Mouse (Mus musculus): ENCODE data around the gene Ecsit.

Gene Ecsit

DNA sequence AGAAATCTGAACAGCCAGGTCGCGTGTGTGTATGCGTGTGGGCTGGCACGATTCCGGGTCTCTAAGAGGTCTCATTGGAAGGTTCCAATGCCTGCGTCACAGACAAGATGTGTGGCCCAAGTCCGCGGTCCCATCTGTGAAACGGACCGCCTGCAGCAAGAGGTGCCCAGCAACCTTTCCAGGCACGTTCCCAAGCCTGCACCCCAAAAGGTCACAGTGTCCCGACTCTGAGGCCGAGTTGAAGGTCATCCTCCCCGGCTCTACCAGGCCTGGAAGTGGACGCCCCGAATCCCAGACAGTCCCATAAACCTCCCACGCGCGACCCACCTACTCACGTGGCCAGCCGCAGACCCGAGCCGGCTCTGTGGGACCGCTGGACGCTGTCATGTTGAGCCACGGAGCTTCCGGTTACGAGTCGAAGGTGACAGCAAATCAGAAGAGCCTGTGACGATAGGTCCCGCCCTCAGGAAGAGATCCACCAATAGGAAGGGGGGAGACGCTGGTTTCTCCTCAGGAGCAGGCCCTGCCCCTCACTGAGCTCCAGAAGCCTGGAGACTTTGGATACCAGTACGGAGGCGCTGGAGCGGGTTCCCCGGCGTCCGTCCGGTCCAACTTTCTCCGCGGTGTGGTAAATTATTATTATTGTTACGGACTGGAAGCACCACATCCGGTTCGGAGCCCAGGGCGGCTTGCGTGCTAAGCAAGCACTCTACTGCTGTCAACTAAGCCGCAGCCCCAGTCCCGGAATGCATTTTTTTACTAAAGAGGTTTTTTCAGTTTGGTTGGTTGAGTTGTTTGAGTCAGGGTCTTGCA, at the start of gene Ecsit:
TSS of gene Ecsit (minus strand) at position 417 of the 813 bp plus-strand sequence.
- DNase-seq: peak; percentile 94 to 97

- DNase-seq: no peak
These were observed 49.1 kb upstream of the Ecsit start for GRCm38 (mm10) chr9:22134246-22134890.

DNA sequence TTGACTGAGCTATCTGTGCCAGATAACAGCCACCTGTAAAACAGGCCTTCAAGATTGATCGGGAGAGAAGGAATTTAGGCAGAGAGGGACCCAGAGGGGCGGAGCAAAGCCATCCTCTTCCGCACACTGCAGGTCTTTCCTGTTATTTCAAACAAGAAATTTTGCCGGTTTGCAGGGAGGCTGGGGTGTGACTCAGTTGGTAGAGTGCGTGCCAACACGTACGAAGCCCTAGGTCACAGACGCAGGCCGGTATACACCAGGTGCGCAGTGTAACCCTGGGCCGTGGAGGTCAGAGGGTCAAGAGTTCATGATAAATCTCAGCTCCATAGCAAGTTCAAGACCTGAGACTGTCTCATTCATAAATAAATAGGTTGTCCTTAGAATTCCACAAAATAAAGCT, 47.0 kb upstream of the Ecsit start:
- DNase-seq: no peak

DNA sequence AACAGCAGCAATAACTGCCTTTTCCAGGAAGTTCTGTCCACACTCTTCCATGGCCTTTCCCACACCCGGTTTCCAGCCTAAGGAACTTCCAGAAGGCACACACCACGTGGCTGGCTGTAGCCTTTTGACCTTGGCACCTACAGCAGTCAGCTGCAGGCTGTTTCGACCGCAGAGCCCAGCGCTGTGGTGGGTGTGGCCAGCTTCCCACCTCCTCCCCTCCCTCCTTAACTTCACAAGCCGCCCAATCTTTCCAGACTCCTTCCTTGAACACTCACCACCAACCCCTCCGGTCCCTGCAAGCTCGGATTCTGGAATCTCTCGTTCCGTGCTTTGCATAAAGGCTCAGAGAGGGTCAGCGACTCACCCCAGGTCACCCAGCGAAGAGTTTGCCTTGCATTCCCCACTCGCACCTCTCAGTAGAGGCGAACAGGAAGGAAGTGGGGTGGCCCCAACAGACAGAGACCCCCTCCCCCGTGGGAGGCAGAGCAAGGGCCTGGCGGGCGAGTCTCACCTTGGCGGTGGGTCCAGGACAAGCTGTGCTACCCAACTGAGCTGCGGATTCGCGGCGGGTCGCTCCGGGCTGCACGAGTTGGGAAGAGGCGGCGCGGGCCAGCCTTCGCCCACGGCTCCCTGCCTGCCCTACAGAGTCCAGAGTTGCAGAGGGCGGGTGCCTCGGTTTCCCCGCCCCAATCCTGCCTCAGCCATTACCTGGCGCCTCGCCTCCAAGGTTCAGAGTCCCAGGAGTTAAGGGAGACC, 46.2 kb upstream of the Ecsit start:
- DNase-seq: peak; percentile 75 to 83

GRCm38 (mm10) chr9:22125246-22126027, 40.2 kb upstream of the Ecsit start:
- no peak for DNase-seq

GRCm38 (mm10) chr9:22124169-22124568, 38.9 kb upstream of the Ecsit start:
- DNase-seq: no peak

GRCm38 (mm10) chr9:22123069-22123609, 37.9 kb upstream of the Ecsit start:
- no peak for DNase-seq

DNA sequence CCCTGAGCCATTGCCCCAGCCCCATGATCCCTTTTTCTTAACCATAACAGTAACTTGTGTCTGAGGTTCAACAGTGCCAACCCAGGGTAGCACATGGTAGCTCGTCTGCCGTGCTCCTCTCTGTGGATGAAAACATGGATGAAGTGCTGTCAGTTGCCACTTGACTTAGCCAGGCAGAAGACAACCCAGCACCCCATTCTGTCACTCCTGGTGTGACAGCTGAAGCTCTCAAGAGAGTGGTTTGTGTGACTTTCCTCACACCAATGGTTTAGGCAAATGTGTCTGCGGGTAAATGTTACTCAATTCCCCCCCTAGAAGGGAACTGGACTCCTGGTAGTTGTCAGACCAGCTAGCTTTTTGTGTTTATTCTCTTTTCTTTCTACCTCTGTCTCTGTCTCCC, 36.8 kb upstream of the Ecsit start:
- DNase-seq: no peak

DNA sequence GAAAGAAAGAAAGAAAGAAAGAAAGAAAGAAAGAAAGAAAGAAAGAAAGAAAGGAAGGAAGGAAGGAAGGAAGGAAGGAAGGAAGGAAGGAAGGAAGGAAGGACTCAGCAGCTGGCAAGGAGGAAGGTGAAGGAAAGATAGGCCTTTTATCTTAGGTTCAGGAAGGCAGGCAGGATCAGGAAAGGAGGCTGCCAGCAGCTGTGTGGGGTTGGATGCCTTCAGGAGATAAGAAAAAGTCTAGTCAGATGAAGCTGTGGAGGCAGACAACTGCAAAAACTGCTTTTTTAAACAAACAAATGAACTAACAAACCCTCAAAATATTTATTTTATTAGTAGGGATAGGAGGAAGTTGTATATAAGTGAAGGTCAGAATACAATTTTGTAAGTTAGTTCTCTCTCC, 36.3 kb upstream of the Ecsit start:
- DNase-seq: no peak

DNA sequence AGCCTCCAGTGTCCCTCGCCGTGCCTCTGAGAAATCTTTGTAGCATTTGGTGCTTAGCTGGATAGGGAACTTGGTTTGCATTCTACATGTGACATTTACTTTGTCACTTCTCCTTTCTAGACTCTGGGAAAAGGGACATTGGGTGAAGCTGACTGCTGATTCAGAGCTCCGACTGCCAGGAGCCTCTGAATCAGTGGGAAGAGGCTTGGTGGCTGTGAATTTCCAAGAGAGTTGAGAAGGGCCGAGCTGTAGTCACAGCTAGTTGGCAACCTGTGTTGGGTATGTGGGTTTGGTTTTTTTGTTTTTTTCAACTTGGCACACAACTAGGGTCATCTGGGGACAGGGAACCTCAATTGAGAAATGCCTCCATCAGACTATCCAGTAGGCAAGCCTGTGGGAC, 34.3 kb upstream of the Ecsit start:
- no peak for DNase-seq

DNA sequence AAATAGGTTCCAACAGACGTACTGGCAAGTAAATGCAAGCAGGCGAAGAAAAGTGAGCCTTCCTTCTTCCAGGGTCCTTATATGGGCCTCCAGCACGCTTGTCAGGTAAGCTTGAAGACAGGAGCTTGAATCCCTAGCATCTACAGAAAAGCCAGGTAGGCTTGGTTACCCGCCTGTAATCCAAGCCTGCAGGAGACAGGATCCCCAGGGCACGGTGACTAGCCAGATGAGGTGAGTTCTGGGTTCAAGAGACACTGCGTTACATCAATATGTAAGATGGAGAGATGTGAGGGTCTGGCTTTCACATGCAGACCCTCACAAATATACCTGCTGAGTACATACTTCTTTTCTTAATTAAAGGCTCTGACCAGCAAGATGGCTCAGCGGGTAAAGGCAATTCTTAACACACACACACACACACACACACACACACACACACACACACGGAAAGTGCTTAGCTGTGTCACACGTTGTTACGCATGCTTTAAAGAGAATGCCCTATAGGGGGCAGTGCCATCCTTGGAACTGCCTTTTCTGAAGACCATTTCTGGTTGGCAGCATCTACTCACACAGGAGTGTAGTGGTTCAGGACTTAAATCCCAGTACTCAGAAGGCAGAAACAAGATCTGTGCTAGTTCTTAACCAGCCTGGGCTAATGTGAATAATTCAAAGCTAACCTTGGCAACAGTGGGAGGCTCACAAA, 32.7 kb upstream of the Ecsit start:
- peak; percentile 64 to 73 for DNase-seq

DNA sequence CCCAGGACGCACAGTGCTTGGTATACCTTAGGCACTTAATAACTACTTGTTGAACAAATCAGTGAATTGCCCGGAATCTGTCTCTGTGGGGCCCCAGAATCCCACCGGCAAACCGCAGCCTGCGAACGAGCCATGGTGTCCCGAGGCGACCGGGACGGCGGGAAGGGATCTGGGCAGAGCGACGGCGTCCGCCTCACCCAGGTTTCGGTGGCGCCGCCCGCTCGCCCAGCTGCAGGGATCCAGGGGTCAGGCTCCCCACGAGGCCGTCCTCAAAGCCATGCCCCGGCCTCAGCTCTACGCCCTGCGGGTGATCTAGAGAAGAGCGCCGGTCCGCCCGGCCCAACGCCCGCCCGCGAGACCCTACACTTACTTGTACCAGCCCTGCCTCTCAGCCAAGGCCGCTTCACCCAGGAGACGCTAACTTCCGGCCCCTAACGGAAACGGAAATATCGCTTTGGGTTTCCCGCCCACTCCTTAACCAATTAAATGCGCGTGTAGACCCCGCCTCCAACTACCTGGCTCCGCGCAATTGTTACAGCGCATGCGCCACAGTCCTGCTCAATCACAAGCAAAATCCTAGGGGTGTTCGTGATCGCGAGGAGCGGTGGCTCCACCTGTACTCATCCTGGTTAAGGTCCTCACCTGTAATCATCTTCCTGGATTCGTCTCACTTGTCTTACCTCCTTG, 31.6 kb upstream of the Ecsit start, which contains the start of gene Elof1:
TSS of gene Elof1 (minus strand) at position 433 of the 687 bp plus-strand sequence.
- peak; percentile 96 to 97 for DNase-seq

GRCm38 (mm10) chr9:22116086-22116485, 30.8 kb upstream of the Ecsit start:
- no peak for DNase-seq

DNA sequence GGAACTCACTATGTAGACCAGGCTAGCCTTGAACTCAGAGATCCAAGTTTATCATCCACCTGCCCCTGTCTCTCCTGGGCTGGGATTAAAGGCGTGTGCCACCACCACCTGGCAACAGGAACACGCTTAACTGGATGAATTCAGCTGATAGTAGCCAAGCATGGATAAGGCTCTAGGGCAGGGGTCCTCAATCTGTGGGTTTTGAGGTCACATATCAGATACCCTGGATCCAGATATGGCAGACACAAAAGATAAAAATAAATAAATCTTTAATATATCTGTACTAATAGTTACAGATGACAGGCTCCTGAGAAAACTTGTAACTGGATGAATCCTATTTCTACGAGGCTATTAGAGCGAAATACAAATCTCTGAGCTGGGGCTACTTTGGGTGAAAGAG, 30.4 kb upstream of the Ecsit start:
- DNase-seq: no peak

DNA sequence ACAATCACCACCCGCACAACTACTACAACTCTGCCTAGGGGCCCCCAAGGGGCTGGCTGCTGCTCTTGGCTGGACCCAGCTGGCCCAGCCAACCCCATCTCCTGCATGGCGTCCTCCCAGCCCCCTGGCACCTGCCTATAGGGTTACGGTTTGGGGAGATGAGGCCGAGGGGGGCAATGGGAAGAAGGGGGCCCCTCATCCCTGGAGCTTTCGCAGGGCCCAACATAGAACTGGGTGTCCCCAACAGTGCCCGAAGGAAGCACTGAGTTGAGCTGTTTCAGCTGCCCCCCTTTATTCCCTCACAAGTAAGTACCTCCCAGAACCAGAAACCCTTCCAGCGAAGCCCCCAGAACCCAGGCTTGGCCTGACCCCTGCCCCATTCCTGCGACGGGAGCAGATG, 23.0 kb upstream of the Ecsit start:
- DNase-seq: no peak

- DNase-seq: no peak
These were observed 14.7 kb upstream of the Ecsit start for GRCm38 (mm10) chr9:22099922-22100321.

GRCm38 (mm10) chr9:22098993-22099696, 13.9 kb upstream of the Ecsit start, which contains the start of gene Cnn1:
Cnn1 (plus strand) TSS chr9:22099216.
- no peak for DNase-seq

DNA sequence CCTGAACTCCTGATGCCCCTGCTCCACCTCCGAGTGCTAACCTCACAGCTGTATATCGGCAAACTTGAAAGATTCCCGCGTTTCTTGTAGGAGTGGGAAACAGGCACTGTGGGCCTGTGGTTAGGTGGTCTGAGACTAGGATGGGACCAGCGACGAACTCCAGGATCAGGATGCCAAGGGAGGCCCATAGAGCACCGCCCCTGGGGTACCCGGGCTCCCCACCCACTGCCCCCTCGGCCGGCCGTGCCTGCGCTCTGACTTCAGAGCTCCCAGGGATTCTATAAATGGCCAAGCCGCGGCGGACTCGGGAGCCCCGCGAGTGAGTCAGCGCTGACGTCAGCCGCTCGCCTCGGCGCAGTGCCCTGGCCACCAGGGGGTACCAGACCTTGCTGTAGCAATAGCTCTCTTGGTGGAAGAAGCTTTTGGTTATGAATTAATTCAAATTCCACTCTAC, 10.6 kb upstream of the Ecsit start:
- DNase-seq: peak; percentile 85 to 87

GRCm38 (mm10) chr9:22092746-22093145, 7.5 kb upstream of the Ecsit start:
- DNase-seq: no peak

GRCm38 (mm10) chr9:22089986-22090385, 4.7 kb upstream of the Ecsit start:
- DNase-seq: no peak
